ENCODE assay signal across 17 mouse cellular contexts in the genomic region with DNA sequence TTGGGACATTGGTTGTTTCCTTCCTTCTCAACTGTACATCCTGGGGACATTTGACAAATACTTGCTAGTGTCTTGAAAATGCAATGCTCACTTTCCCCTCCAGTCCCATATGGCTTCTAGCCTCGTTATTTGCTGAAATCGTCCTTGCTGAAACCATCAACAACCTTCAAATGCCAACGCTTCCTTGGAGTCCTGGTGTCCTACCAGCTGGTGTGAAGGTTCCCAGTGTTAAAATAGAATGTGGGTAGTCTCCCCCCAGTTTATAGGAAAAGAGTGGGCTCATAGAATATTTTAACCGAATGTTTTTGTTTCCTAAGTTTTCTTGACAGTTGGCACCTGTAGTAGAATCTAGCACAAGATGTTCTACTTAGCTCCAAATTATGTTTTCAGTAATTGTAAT. TPM values are rescaled to one million over a fixed set of nuclear protein-coding genes. Genes with fewer than 3 reads are reported as not detected.
"Had no signal": no experiment of that assay in that cellular context is flagged by ENCODE, and none has a peak within 500 bp of the region (broad histone marks: within the 10 kb centered on the region; RNA-seq: fewer than 3 reads in every experiment).

No protein-coding gene starts in this region.

- H3K4me3 ChIP-seq: limb, embryonic 10.5 days; liver, embryonic 15.5 days; myocyte; neural tube, embryonic 15.5 days; stomach, embryonic 15.5 days had no signal

- H3K4me1 ChIP-seq: limb, embryonic 10.5 days; liver, embryonic 15.5 days; stomach, embryonic 15.5 days had no signal

- DNase-seq: kidney, adult 11 months; kidney, adult 9 months; kidney, postnatal 4 days; lung, adult 2 months; lung, postnatal 36 days; midbrain, embryonic 14.5 days; right cerebral cortex, postnatal 14 days; thymus, postnatal 36 days had no signal

- ATAC-seq: lung, postnatal 0 days had no signal

- H3K27ac ChIP-seq: kidney, postnatal 0 days; limb, embryonic 10.5 days; liver, embryonic 15.5 days; neural tube, embryonic 15.5 days; stomach, embryonic 15.5 days had no signal

RNA-seq across cellular contexts. Expression of a gene that starts 7.2 kb away (rescaled TPM):
- total RNA-seq: megakaryocyte progenitor cell, adult 5-6 weeks had no signal
- polyA plus RNA-seq: liver, embryonic 15.5 days; myocyte; spleen, adult 2 months had no signal
